Mouse (Mus musculus) embryonic facial prominence, embryonic 15.5 days (tissue): ENCODE measurements at regions not wholly inside any gene's neighbourhood (a gene's known extent, or its start where the extent isn't known, plus 50 kb on each side); places are given as distances from the start of the nearest gene placed in this dataset.

Source experiments
- ATAC-seq: fragments of 200-750 bp; cut with Nextera tagmentation; 2 replicates; pipeline ENCODE4 v1.8.0; 2017; ENCODE audit warnings: low read depth, moderate TSS enrichment; ENCODE audit not compliant: insufficient number of reproducible peaks, low FRiP score, low TSS enrichment
- H3K27ac ChIP-seq: fragments of 300-500 bp; sonication (generic); replicated peaks from 2 replicates; pipeline ENCODE4 v1.5.1; 2015; ENCODE audit warnings: mild to moderate bottlenecking, inconsistent platforms
- H3K27me3 ChIP-seq: fragments of 300-500 bp; sonication (generic); 2 replicates; pipeline ENCODE4 v1.6.1; 2015; ENCODE audit warnings: inconsistent platforms
- H3K36me3 ChIP-seq: fragments of 300-500 bp; sonication (generic); 2 replicates; pipeline ENCODE4 v1.6.1; 2015; ENCODE audit warnings: mild to moderate bottlenecking, inconsistent platforms
- H3K4me1 ChIP-seq: fragments of 300-500 bp; sonication (generic); 2 replicates; pipeline ENCODE4 v1.6.1; 2015; ENCODE audit warnings: inconsistent platforms
- H3K4me2 ChIP-seq: fragments of 300-500 bp; sonication (generic); replicated peaks from 2 replicates; pipeline ENCODE4 v1.6.1; 2015; ENCODE audit warnings: mild to moderate bottlenecking, inconsistent platforms
- H3K4me3 ChIP-seq: fragments of 300-500 bp; sonication (generic); replicated peaks from 2 replicates; pipeline ENCODE4 v1.5.1; 2015; ENCODE audit warnings: mild to moderate bottlenecking, inconsistent platforms
- H3K9ac ChIP-seq: fragments of 300-500 bp; sonication (generic); 2 replicates; pipeline ENCODE4 v1.6.1; 2015; ENCODE audit warnings: inconsistent platforms
- H3K9me3 ChIP-seq: fragments of 300-500 bp; sonication (generic); replicated peaks from 2 replicates; pipeline ENCODE4 v1.6.1; 2016; ENCODE audit warnings: inconsistent platforms
- WGBS: fragments of 180-500 bp; shearing (Covaris S2); methylation state at CpG from one replicate; pipeline ENCODE4 v1.1.7; 2015; 5-methylcytosine and 5-hydroxymethylcytosine counted together

- no peak overlapping the region for H3K9ac ChIP-seq
- WGBS, result 13% methylated on average over 4 of the region's 4 CpGs
- no peak overlapping the region for H3K4me3 ChIP-seq
- no peak overlapping the region for H3K4me2 ChIP-seq
- no peak for ATAC-seq
- no peak overlapping the region for H3K27ac ChIP-seq
- H3K36me3 ChIP-seq, result no peaks in the 10 kb centered on the region
- no peaks in the 10 kb centered on the region for H3K27me3 ChIP-seq
- H3K9me3 ChIP-seq, result no peaks in the 10 kb centered on the region
- peaks cover 23% of the 10 kb centered on the region for H3K4me1 ChIP-seq
Observed at GRCm38 (mm10) chr7:136556436-136556835, 338.0 kb upstream of the Mgmt start.

- H3K27me3 ChIP-seq, result no peaks in the 10 kb centered on the region
- peaks cover 23% of the 10 kb centered on the region for H3K4me1 ChIP-seq
- H3K9ac ChIP-seq, result no peak overlapping the region
- no peak overlapping the region for H3K27ac ChIP-seq
- 22% methylated on average over 6 of the region's 6 CpGs for WGBS
- H3K4me2 ChIP-seq, result no peak overlapping the region
- no peak overlapping the region for H3K4me3 ChIP-seq
- H3K36me3 ChIP-seq, result no peaks in the 10 kb centered on the region
- no peak for ATAC-seq
- no peaks in the 10 kb centered on the region for H3K9me3 ChIP-seq
Observed at GRCm38 (mm10) chr7:136559536-136559935, 334.9 kb upstream of the Mgmt start.

GRCm38 (mm10) chr7:136570911-136571310 lies 323.5 kb upstream of the Mgmt start:
- H3K4me3 ChIP-seq, result no peak overlapping the region
- no peaks in the 10 kb centered on the region for H3K9me3 ChIP-seq
- ATAC-seq, result no peak
- H3K27ac ChIP-seq, result no peak overlapping the region
- H3K4me1 ChIP-seq, result no peaks in the 10 kb centered on the region
- no peaks in the 10 kb centered on the region for H3K36me3 ChIP-seq
- H3K27me3 ChIP-seq, result peaks cover 4% of the 10 kb centered on the region; the same call in 1 of the 2 replicates
- no peak overlapping the region for H3K4me2 ChIP-seq
- H3K9ac ChIP-seq, result no peak overlapping the region
- 54% methylated on average over 7 of the region's 7 CpGs for WGBS

GRCm38 (mm10) chr7:136581896-136582295 lies 312.5 kb upstream of the Mgmt start:
- no peaks in the 10 kb centered on the region for H3K4me1 ChIP-seq
- ATAC-seq, result no peak
- no peak overlapping the region for H3K4me2 ChIP-seq
- H3K9me3 ChIP-seq, result no peaks in the 10 kb centered on the region
- no peak overlapping the region for H3K4me3 ChIP-seq
- peaks cover 17% of the 10 kb centered on the region for H3K27me3 ChIP-seq
- no peaks in the 10 kb centered on the region for H3K36me3 ChIP-seq
- H3K9ac ChIP-seq, result no peak overlapping the region
- no peak overlapping the region for H3K27ac ChIP-seq
- WGBS, result 45% methylated on average over 12 of the region's 12 CpGs

GRCm38 (mm10) chr7:136584361-136584760 lies 310.1 kb upstream of the Mgmt start:
- Histone ChIP-seq H3K4me3 (no peak overlapping the region), H3K4me1 (no peaks in the 10 kb centered on the region), H3K27me3 (peaks cover 17% of the 10 kb centered on the region), H3K36me3 (no peaks in the 10 kb centered on the region), H3K9me3 (no peaks in the 10 kb centered on the region), H3K4me2 (no peak overlapping the region), H3K27ac (no peak overlapping the region), H3K9ac (no peak overlapping the region)
- no peak for ATAC-seq
- WGBS, result 78% methylated on average over 17 of the region's 17 CpGs

- no peaks in the 10 kb centered on the region for H3K9me3 ChIP-seq
- no peaks in the 10 kb centered on the region for H3K36me3 ChIP-seq
- H3K9ac ChIP-seq, result no peak overlapping the region
- WGBS, result 86% methylated on average over 6 of the region's 6 CpGs
- ATAC-seq, result no peak
- H3K27me3 ChIP-seq, result peaks cover 12% of the 10 kb centered on the region; the same call in 1 of the 2 replicates
- no peak overlapping the region for H3K27ac ChIP-seq
- H3K4me1 ChIP-seq, result no peaks in the 10 kb centered on the region
- no peak overlapping the region for H3K4me2 ChIP-seq
- H3K4me3 ChIP-seq, result no peak overlapping the region
Observed at GRCm38 (mm10) chr7:136588491-136588890, 305.9 kb upstream of the Mgmt start.

- Histone ChIP-seq H3K36me3 (no peaks in the 10 kb centered on the region), H3K4me2 (no peak overlapping the region), H3K9me3 (no peaks in the 10 kb centered on the region), H3K4me3 (no peak overlapping the region), H3K27me3 (no peaks in the 10 kb centered on the region), H3K4me1 (no peaks in the 10 kb centered on the region), H3K9ac (no peak overlapping the region), H3K27ac (no peak overlapping the region)
- ATAC-seq, result no peak
Observed at GRCm38 (mm10) chr7:136590947-136591346, 303.5 kb upstream of the Mgmt start.

- no peaks in the 10 kb centered on the region for H3K9me3 ChIP-seq
- no peak overlapping the region for H3K27ac ChIP-seq
- H3K4me3 ChIP-seq, result no peak overlapping the region
- H3K4me1 ChIP-seq, result no peaks in the 10 kb centered on the region
- 60% methylated on average over 7 of the region's 7 CpGs for WGBS
- H3K9ac ChIP-seq, result no peak overlapping the region
- no peaks in the 10 kb centered on the region; the same call in 1 of the 2 replicates for H3K27me3 ChIP-seq
- ATAC-seq, result no peak
- no peak overlapping the region for H3K4me2 ChIP-seq
- H3K36me3 ChIP-seq, result no peaks in the 10 kb centered on the region
Observed at GRCm38 (mm10) chr7:136607278-136608120, 286.9 kb upstream of the Mgmt start.

GRCm38 (mm10) chr7:136613496-136613895 lies 280.9 kb upstream of the Mgmt start:
- Histone ChIP-seq H3K9ac (no peak overlapping the region), H3K27me3 (no peaks in the 10 kb centered on the region), H3K4me1 (no peaks in the 10 kb centered on the region), H3K4me3 (no peak overlapping the region), H3K36me3 (no peaks in the 10 kb centered on the region), H3K4me2 (no peak overlapping the region), H3K27ac (no peak overlapping the region), H3K9me3 (no peaks in the 10 kb centered on the region)
- 51% methylated on average over 4 of the region's 4 CpGs for WGBS
- ATAC-seq, result no peak

- Histone ChIP-seq H3K36me3 (no peaks in the 10 kb centered on the region), H3K4me3 (no peak overlapping the region), H3K9me3 (no peaks in the 10 kb centered on the region), H3K27ac (no peak overlapping the region), H3K27me3 (no peaks in the 10 kb centered on the region), H3K4me2 (no peak overlapping the region), H3K9ac (no peak overlapping the region), H3K4me1 (no peaks in the 10 kb centered on the region)
- no peak for ATAC-seq
- 27% methylated on average over 4 of the region's 4 CpGs for WGBS
Observed at GRCm38 (mm10) chr7:136624496-136624895, 269.9 kb upstream of the Mgmt start.

GRCm38 (mm10) chr7:136631089-136631488 lies 263.3 kb upstream of the Mgmt start:
- Histone ChIP-seq H3K27ac (no peak overlapping the region), H3K27me3 (no peaks in the 10 kb centered on the region), H3K4me2 (no peak overlapping the region), H3K36me3 (no peaks in the 10 kb centered on the region), H3K4me3 (no peak overlapping the region), H3K9ac (no peak overlapping the region), H3K4me1 (peaks cover 3% of the 10 kb centered on the region; the same call in 1 of the 2 replicates), H3K9me3 (no peaks in the 10 kb centered on the region)
- ATAC-seq, result no peak
- WGBS, result 29% methylated on average over 3 of the region's 3 CpGs

- no peaks in the 10 kb centered on the region for H3K27me3 ChIP-seq
- 9% methylated on average over 5 of the region's 5 CpGs for WGBS
- no peak overlapping the region for H3K9ac ChIP-seq
- no peak for ATAC-seq
- H3K4me2 ChIP-seq, result no peak overlapping the region
- H3K36me3 ChIP-seq, result no peaks in the 10 kb centered on the region
- no peak overlapping the region for H3K4me3 ChIP-seq
- H3K9me3 ChIP-seq, result no peaks in the 10 kb centered on the region
- peaks cover 9% of the 10 kb centered on the region for H3K4me1 ChIP-seq
- H3K27ac ChIP-seq, result no peak overlapping the region
Observed at GRCm38 (mm10) chr7:136640160-136640559, 254.3 kb upstream of the Mgmt start.
